ENCODE assay signal across 9 mouse cellular contexts in genomic region chr13:68997386-68997785, GRCm38 (mm10). TPM values are rescaled to one million over a fixed set of nuclear protein-coding genes. Genes with fewer than 3 reads are reported as not detected.
DNase-seq lines count a peak whose midpoint lies in the region; ATAC-seq lines count a peak whose summit lies in the region.
"Had no signal": no experiment of that assay in that cellular context is flagged by ENCODE, and none has a peak within 500 bp of the region (broad histone marks: within the 10 kb centered on the region; RNA-seq: fewer than 3 reads in every experiment).

No protein-coding gene starts in this region.

- peak overlapping the region; percentile 63; the same call in 1 of the 2 replicates for H3K4me3 ChIP-seq in heart, embryonic 15.5 days
- H3K4me3 ChIP-seq in embryonic facial prominence, embryonic 11.5 days (ENCODE audit: low read depth, low read length): no peak overlapping the region
- peak overlapping the region; percentile 59 for H3K4me3 ChIP-seq in hindbrain, embryonic 14.5 days (replicated peaks; ENCODE audit: low read length)
- H3K4me3 ChIP-seq in midbrain, embryonic 15.5 days: peak overlapping the region; percentile 58; the same call in 1 of the 2 replicates
- no peak overlapping the region for H3K4me3 ChIP-seq in liver, embryonic 11.5 days (ENCODE audit: low read depth, low read length)

- H3K27me3 ChIP-seq in heart, embryonic 15.5 days: peaks cover 52% of the 10 kb centered on the region
- H3K27me3 ChIP-seq in embryonic facial prominence, embryonic 11.5 days (ENCODE audit: control insufficient read depth, insufficient read depth, low read length): peaks cover 5% of the 10 kb centered on the region; the same call in 1 of the 2 replicates
- 0 out of 2 replicates have a peak, but pooled peaks cover 3% of the 10 kb centered on the region for H3K27me3 ChIP-seq in hindbrain, embryonic 14.5 days (ENCODE audit: control insufficient read depth, insufficient read depth, low read length)
- peaks cover 8% of the 10 kb centered on the region for H3K27me3 ChIP-seq in midbrain, embryonic 15.5 days (replicated peaks)
- H3K27me3 ChIP-seq in liver, embryonic 11.5 days (replicated peaks; ENCODE audit: control insufficient read depth, insufficient read depth, low read length): peaks cover 38% of the 10 kb centered on the region

- WGBS in heart, embryonic 15.5 days: 17% methylated on average over 10 of the region's 10 CpGs
- WGBS in embryonic facial prominence, embryonic 11.5 days: 31% methylated on average over 10 of the region's 10 CpGs
- WGBS in hindbrain, embryonic 14.5 days: 38% methylated on average over 10 of the region's 10 CpGs
- 33% methylated on average over 10 of the region's 10 CpGs for WGBS in midbrain, embryonic 15.5 days
- 14% methylated on average over 10 of the region's 10 CpGs for WGBS in liver, embryonic 11.5 days

- peaks cover 20% of the 10 kb centered on the region for H3K4me1 ChIP-seq in heart, embryonic 15.5 days (replicated peaks)
- no peaks in the 10 kb centered on the region; the same call in 1 of the 2 replicates for H3K4me1 ChIP-seq in embryonic facial prominence, embryonic 11.5 days (ENCODE audit: control insufficient read depth, insufficient read depth, low read length)
- peaks cover 4% of the 10 kb centered on the region; the same call in 1 of the 2 replicates for H3K4me1 ChIP-seq in hindbrain, embryonic 14.5 days (replicated peaks; ENCODE audit: control insufficient read depth, insufficient read depth, low read length)
- H3K4me1 ChIP-seq in midbrain, embryonic 15.5 days: peaks cover 14% of the 10 kb centered on the region
- no peaks in the 10 kb centered on the region for H3K4me1 ChIP-seq in liver, embryonic 11.5 days (replicated peaks; ENCODE audit: control insufficient read depth, insufficient read depth, low read length)

- H3K36me3 ChIP-seq in heart, embryonic 15.5 days: no peaks in the 10 kb centered on the region
- no peaks in the 10 kb centered on the region for H3K36me3 ChIP-seq in embryonic facial prominence, embryonic 11.5 days (replicated peaks; ENCODE audit: control insufficient read depth, insufficient read depth, low read depth, low read length)
- no peaks in the 10 kb centered on the region for H3K36me3 ChIP-seq in hindbrain, embryonic 14.5 days (replicated peaks; ENCODE audit: control insufficient read depth, insufficient read depth)
- no peaks in the 10 kb centered on the region for H3K36me3 ChIP-seq in midbrain, embryonic 15.5 days (replicated peaks)
- no peaks in the 10 kb centered on the region for H3K36me3 ChIP-seq in liver, embryonic 11.5 days (ENCODE audit: control insufficient read depth, insufficient read depth, low read length)

- no peak for DNase-seq in heart, adult 9 months (ENCODE audit: low spot score in 2 of 2)
- DNase-seq in embryonic facial prominence, embryonic 11.5 days (ENCODE audit: low spot score): no peak
- DNase-seq in hindbrain, embryonic 14.5 days (ENCODE audit: low spot score): no peak
- no peak for DNase-seq in cerebellum, postnatal 14 days
- no peak for DNase-seq in MN1 (ENCODE audit: low spot score)
- DNase-seq in liver, embryonic 11.5 days (ENCODE audit: low spot score): no peak

- peak overlapping the region; percentile 98 for H3K4me2 ChIP-seq in heart, embryonic 15.5 days
- peak overlapping the region; percentile 96; the same call in 1 of the 2 replicates for H3K4me2 ChIP-seq in embryonic facial prominence, embryonic 11.5 days (ENCODE audit: low read depth, low read length)
- H3K4me2 ChIP-seq in hindbrain, embryonic 14.5 days (replicated peaks): peak overlapping the region; percentile 81
- peak overlapping the region; percentile 79 for H3K4me2 ChIP-seq in midbrain, embryonic 15.5 days
- no peak overlapping the region for H3K4me2 ChIP-seq in liver, embryonic 11.5 days

- H3K27ac ChIP-seq in heart, embryonic 15.5 days: no peak overlapping the region
- no peak overlapping the region for H3K27ac ChIP-seq in embryonic facial prominence, embryonic 11.5 days (replicated peaks; ENCODE audit: low read depth, low read length)
- H3K27ac ChIP-seq in hindbrain, embryonic 14.5 days: no peak overlapping the region
- H3K27ac ChIP-seq in midbrain, embryonic 15.5 days: no peak overlapping the region
- H3K27ac ChIP-seq in liver, embryonic 11.5 days (ENCODE audit: low read depth, low read length): no peak overlapping the region

- no peak overlapping the region for H3K9ac ChIP-seq in heart, embryonic 15.5 days
- no peak overlapping the region for H3K9ac ChIP-seq in embryonic facial prominence, embryonic 11.5 days (replicated peaks; ENCODE audit: low read length)
- H3K9ac ChIP-seq in hindbrain, embryonic 14.5 days: no peak overlapping the region
- H3K9ac ChIP-seq in midbrain, embryonic 15.5 days: no peak overlapping the region
- no peak overlapping the region for H3K9ac ChIP-seq in liver, embryonic 11.5 days (ENCODE audit: low read depth, low read length)

- no peaks in the 10 kb centered on the region for H3K9me3 ChIP-seq in heart, embryonic 15.5 days (replicated peaks)
- no peaks in the 10 kb centered on the region for H3K9me3 ChIP-seq in embryonic facial prominence, embryonic 11.5 days (replicated peaks; ENCODE audit: control insufficient read depth, low read length)
- H3K9me3 ChIP-seq in hindbrain, embryonic 14.5 days (ENCODE audit: control insufficient read depth, low read length): no peaks in the 10 kb centered on the region
- H3K9me3 ChIP-seq in midbrain, embryonic 15.5 days: no peaks in the 10 kb centered on the region
- H3K9me3 ChIP-seq in liver, embryonic 11.5 days (ENCODE audit: control insufficient read depth, low read length): no peaks in the 10 kb centered on the region

- ATAC-seq in heart, embryonic 15.5 days (replicated peaks; ENCODE audit: insufficient number of reproducible peaks, insufficient read depth, low FRiP score, low read depth): no peak
- ATAC-seq in embryonic facial prominence, embryonic 11.5 days (replicated peaks; ENCODE audit: insufficient number of reproducible peaks, low FRiP score, low TSS enrichment, low read depth): no peak
- no peak for ATAC-seq in hindbrain, embryonic 14.5 days (ENCODE audit: low FRiP score)
- ATAC-seq in midbrain, embryonic 15.5 days (replicated peaks): no peak
- no peak for ATAC-seq in liver, embryonic 11.5 days (replicated peaks; ENCODE audit: low FRiP score)
- ATAC-seq: CD4-positive, CD25-positive, alpha-beta regulatory T cell, adult 4 months had no signal

RNA-seq across cellular contexts. Expression of gene Adcy2, which starts 2.0 kb away (rescaled TPM):
- 0.98 and 1.9 TPM in 2 replicates for polyA plus RNA-seq in heart, embryonic 15.5 days (2015; fragmentation: Nextera tagmentation; extraction: Ambion mirVana)
- polyA plus RNA-seq in embryonic facial prominence, embryonic 11.5 days (2014; fragmentation: Nextera tagmentation; extraction: Ambion mirVana): 2.1 TPM in 2 replicates
- 15.7 and 16.7 TPM in 2 replicates for polyA plus RNA-seq in hindbrain, embryonic 14.5 days (2014; fragmentation: Nextera tagmentation; extraction: Ambion mirVana)
- 8.2 and 9.0 TPM in 2 replicates for polyA plus RNA-seq in midbrain, embryonic 15.5 days (2015; fragmentation: Nextera tagmentation; extraction: Ambion mirVana)
- polyA plus RNA-seq in liver, embryonic 11.5 days (2014; fragmentation: Nextera tagmentation; extraction: Ambion mirVana): 0.56 and 0.71 TPM in 2 replicates
- polyA plus RNA-seq: CD4-positive, CD25-positive, alpha-beta regulatory T cell, adult 4 months had no signal

Comparison
In these comparisons a context has a peak if more than half of its experiments do, and no peak if none do; other contexts are left out.
1. H3K4me3 ChIP-seq: peak in heart, embryonic 15.5 days (single experiment), hindbrain, embryonic 14.5 days (single experiment) and midbrain, embryonic 15.5 days (single experiment); none in embryonic facial prominence, embryonic 11.5 days (single experiment) and liver, embryonic 11.5 days (single experiment).